Mouse (Mus musculus) testis, adult 2 months (tissue): ENCODE measurements around the gene Strbp. TPM values are rescaled to one million over a fixed set of nuclear protein-coding genes. Genes with fewer than 3 reads are reported as not detected.

Experiments used
- H3K27ac ChIP-seq: fragments of 200-500 bp; 2 replicates; pipeline ENCODE4 v1.5.1; 2012; ENCODE audit warnings: low read depth, low read length; ENCODE audit not compliant: control insufficient read depth, insufficient read depth
- H3K27me3 ChIP-seq: fragments of 200-500 bp; 2 replicates; pipeline ENCODE4 v1.6.1; 2012; ENCODE audit warnings: mild to moderate bottlenecking, low read length, moderate library complexity; ENCODE audit not compliant: control insufficient read depth, insufficient read depth
- H3K36me3 ChIP-seq: fragments of 200-500 bp; 2 replicates; pipeline ENCODE4 v1.6.1; 2012; ENCODE audit warnings: mild to moderate bottlenecking, low read length; ENCODE audit not compliant: control insufficient read depth, insufficient read depth
- H3K4me1 ChIP-seq: fragments of 200-500 bp; 2 replicates; pipeline ENCODE4 v1.6.1; 2012; ENCODE audit warnings: low read length; ENCODE audit not compliant: control insufficient read depth, insufficient read depth
- H3K4me3 ChIP-seq: fragments of 200-500 bp; 2 replicates; pipeline ENCODE4 v1.5.1; 2012; ENCODE audit warnings: low read depth, mild to moderate bottlenecking, low read length, moderate library complexity, mixed read lengths; ENCODE audit not compliant: control insufficient read depth
- CTCF ChIP-seq: fragments of 200-500 bp; IDR thresholded peaks from 2 replicates; pipeline ENCODE4 v1.5.1; 2012; ENCODE audit warnings: low read depth, mild to moderate bottlenecking, inconsistent platforms, low read length, moderate library complexity; ENCODE audit not compliant: control insufficient read depth, insufficient read depth, insufficient replicate concordance
- POLR2A ChIP-seq: fragments of 200-500 bp; IDR thresholded peaks from 2 replicates; pipeline ENCODE4 v1.6.1; 2012; ENCODE audit warnings: low read depth, mild to moderate bottlenecking, inconsistent platforms, low read length, moderate library complexity; ENCODE audit not compliant: control insufficient read depth
- polyA plus RNA-seq: library from polyadenylated mRNA; depleted of rRNA; stranded (reverse); fragments of >200 nt; gene quantifications from 2 replicates; pipeline ENCODE4 v1.2.3, GENCODE M21; 2012; rRNA removed

Strbp gene
- polyA plus RNA-seq, 1 experiment = 45.8 TPM

DNA sequence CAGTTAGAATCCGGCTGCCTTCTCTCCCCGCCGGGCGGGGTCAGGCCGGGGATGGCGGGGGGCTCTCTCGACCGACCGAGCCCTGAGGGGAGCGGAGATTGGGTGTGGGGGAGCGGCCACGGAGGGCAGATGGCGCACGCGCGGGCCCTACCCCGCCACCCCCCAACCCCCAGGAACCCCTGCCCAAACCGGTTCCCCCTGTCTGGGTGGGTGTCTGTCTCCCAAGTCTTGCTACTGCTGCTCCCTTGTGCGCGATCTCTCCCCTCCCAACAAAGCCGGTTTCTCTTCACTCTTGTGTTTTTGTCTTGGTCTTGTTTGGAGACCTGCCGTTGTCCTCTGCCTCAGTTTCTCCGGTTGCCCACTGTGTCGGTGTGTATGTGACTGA is 251.3 kb downstream of the Strbp start:
- peak overlapping the region; percentile 88 for H3K27ac ChIP-seq
- TF ChIP-seq POLR2A (no peak; the same call in 1 of the 2 replicates), CTCF (no peak)

GRCm38 (mm10) chr2:37451667-37452375 is 251.8 kb downstream of the Strbp start:
- TF ChIP-seq POLR2A (peak; percentile 92), CTCF (no peak)
- Histone ChIP-seq H3K27me3 (no peaks in the 10 kb centered on the region), H3K4me1 (peaks cover 4% of the 10 kb centered on the region), H3K4me3 (peak overlapping the region; percentile 95), H3K27ac (peak overlapping the region; percentile 88), H3K36me3 (no peaks in the 10 kb centered on the region)

More for the DNA sequence above, 251.3 kb downstream of the Strbp start:
- no peaks in the 10 kb centered on the region for H3K36me3 ChIP-seq
- peaks cover 4% of the 10 kb centered on the region for H3K4me1 ChIP-seq
- peak overlapping the region; percentile 95 for H3K4me3 ChIP-seq
- H3K27me3 ChIP-seq = no peaks in the 10 kb centered on the region

GRCm38 (mm10) chr2:37442611-37443591 is 260.8 kb downstream of the Strbp start, which contains the start of the genes Zbtb26, Zbtb6 and Rabgap1:
TSS of gene Zbtb26 (minus strand) at chr2:37443135.
TSS of gene Zbtb6 (minus strand) at chr2:37443171.
TSS of gene Rabgap1 (plus strand) at chr2:37443279.
- peak within 1 kb of the TSS; percentile 89 for H3K27ac ChIP-seq

More at GRCm38 (mm10) chr2:37442611-37443591, 260.8 kb downstream of the Strbp start, which contains the start of the genes Zbtb26, Zbtb6 and Rabgap1:
- no peaks in the 10 kb centered on the region for H3K36me3 ChIP-seq
- H3K27me3 ChIP-seq = no peaks in the 10 kb centered on the region
- H3K4me1 ChIP-seq = no peaks in the 10 kb centered on the region; the same call in 1 of the 2 replicates
- peak within 1 kb of the TSS; percentile 97 for H3K4me3 ChIP-seq
- TF ChIP-seq POLR2A = peak; percentile 83
- no peak for TF ChIP-seq CTCF

Other genes with a start within 250 kb of the Strbp start
- 0.10 and 0.12 TPM in 2 replicates for gene Gpr21, start 187.5 kb downstream of the Strbp start, polyA plus RNA-seq
- gene Crb2, start 72.4 kb upstream of the Strbp start, polyA plus RNA-seq = 0.28 and 0.30 TPM in 2 replicates